Mouse (Mus musculus): Measurements from ENCODE around the gene Nucks1. TPM values are rescaled to one million over a fixed set of nuclear protein-coding genes. Genes with fewer than 3 reads are reported as not detected.
"Not testable (repeated sequence)": the region's sequence is repeated elsewhere in the genome, so short reads cannot be mapped to it uniquely, and the experiment has no call there.

Nucks1 gene
- total RNA-seq (2021): 100 to 1,000 TPM; 148 to 157 TPM
- long read RNA-seq, experiment 1, full-length matches to known transcripts: 24 of 34 reads
- long read RNA-seq, experiment 1, partial matches to known transcripts: 1 of 34 reads
- long read RNA-seq, experiment 1, other reads (novel, unspliced or antisense): 9 of 34 reads
- long read RNA-seq, experiment 2, full-length matches to known transcripts: 21 of 27 reads
- long read RNA-seq, experiment 2, partial matches to known transcripts: 1 of 27 reads
- long read RNA-seq, experiment 2, other reads (novel, unspliced or antisense): 5 of 27 reads

DNA sequence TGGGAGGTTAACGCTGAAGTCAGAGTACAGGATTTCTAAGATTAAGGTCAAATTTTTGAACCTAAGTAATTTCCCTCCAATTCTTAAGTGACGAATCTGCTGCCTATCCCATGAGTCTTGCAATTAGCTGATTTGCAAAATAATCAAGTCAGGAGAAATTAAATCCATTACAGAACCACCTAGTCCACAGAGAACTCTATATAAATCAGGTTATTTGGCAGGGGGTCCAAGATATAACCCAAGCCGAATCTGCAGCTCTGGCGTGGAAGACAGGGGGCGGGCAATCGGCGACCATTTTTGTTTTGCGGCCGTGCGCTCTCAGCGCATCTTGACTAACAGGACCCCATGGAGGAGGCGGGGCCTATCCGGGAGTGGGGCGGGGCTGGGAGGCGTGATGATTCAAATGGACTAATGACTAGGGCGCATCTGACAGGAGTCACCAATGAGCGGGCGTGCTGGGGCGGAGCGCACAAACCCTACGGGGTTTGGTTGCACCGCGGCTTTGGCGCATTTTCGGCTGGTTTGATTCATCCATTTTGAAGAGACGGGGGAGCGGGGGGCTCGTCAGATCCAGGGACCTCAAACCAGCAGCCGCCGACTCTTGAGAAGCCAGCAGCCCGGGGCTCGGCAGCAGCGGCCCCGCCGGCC lies at the start of gene Nucks1:
Nucks1 (plus strand) TSS at position 534 of the 648 bp plus-strand sequence.
- peak; percentile 99 for DNase-seq (ENCODE audit: low spot score in 2 of 2)

DNA sequence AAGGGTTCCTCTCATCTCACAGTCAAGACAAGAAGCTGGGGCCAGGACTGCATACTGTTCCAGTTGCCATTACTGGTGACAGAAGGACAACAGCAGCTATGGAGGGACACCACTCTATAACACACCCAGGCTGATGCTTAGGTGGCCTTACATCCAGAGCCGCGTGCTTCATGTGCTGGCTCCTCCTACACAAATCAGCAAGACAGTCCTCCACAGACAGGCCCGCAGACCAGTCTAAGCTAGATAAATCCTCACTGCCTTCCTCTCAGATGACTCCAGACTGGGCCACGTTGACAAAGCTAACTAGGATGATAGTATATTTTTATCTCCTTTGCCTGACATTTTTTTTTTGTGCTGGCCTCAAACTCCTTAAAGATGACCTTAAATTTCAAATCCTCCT lies 48.5 kb upstream of the Nucks1 start:
- DNase-seq (ENCODE audit: low spot score in 2 of 2): no peak

DNA sequence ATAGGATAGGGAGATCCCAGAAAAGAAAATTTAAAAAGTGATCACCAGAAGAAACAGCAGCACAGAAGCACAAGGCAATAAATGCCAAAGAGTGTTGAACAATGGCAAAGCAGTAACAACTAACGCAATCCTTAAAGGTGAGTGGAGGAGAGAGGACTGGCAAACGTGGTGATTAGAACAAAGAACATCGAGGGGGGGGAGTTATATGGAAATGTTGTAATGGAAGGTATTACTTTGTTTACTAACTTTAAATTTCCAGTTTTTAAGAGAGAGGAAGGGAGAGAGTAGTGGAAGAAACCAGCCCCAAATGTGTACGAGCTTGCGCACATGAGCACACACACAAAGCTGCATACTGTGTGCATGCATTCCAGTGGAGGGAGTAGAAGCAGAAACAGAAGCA lies 44.7 kb upstream of the Nucks1 start:
- DNase-seq (ENCODE audit: low spot score in 2 of 2): no peak

DNA sequence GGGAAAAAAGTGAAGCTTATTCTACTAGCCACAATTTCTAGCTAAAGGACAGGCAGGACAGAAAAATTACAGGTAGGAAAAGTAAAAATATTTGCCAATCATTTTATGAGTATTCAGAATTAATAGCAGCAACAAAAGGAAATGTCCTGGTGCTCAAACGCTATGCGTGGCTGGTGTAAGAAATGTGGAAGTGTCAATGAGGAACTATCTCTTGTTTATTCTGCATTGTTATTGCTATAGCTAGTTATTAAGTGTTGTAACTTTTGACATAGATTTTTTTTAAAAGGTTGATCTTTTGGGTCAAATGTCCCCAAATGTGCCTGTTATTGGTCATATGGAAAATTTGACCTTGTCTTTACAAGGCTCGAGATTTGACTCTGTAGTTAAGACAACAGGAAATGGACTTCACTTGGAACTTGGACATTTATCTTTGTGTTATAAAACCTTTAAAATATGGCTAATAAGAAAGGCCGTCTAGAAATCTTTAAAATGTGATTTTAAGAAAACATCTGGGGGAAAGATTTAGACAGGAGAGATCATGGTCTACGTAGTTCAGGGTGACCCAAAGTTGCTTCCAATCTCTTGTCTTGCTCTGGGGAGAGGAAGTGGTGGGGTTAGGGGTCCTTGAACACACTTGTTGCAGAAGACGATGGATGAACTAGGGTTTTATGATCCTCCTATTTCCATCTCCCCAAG lies 43.9 kb upstream of the Nucks1 start:
- no peak for DNase-seq (ENCODE audit: low spot score in 2 of 2)

DNA sequence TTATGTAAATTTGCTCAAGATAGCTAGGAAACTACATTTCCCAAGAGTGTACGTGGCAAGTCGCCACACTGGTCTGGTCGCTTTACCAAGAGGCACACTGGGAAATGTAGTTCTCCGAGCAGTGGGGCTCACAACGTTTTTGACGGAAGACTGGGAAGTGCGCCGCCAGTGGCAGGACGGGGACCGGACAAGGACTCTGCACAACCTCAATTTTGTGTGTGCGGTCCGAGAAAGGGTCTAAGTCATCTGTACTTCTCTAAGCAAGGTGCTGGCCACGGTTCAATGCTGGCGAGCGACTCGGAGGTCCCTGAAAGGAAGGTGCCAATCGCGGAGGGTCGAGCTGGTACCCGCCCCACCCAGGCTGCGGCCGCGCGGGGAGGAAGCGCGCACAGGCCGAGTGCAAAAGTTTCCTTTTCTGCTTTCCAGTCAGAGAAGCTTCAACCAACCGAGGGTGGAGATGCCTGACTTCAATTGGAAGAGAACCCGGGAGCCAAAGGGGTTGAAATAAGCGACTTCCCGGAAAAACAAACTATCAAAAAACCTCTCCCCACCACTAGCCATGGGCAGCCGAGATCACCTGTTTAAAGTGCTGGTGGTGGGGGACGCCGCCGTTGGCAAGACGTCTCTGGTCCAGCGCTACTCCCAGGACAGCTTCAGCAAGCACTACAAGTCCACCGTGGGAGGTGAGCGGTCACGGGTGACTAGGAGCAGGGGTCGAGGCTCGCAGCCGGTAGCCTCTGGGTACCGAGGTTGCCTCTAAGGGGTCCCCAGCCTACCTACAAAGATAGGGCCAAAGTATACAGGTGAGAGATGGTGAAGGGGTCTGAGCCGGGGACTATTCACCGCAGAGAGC lies 43.0 kb upstream of the Nucks1 start, which contains the start of gene Rab29:
Rab29 (plus strand) TSS at position 132 of the 853 bp plus-strand sequence.
- DNase-seq (ENCODE audit: low spot score in 2 of 2): peak; percentile 88 to 91

DNA sequence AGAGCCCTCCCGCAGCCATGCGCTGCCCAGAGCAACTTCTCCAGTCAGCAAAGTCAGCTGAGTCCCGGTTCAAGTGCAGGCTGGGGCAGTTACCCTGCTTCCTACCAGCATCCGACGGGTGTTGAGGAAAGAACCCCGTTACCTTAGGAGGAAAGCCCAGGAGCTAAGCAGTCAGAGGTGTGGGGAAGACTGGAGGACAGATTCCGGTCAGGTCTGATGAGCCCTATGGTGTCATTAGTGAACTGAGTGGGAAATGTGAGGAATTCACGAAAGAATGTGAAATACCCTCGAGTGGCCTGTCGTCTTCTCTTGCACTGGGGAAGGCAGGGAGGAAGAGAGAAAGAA lies 42.4 kb upstream of the Nucks1 start:
- DNase-seq (ENCODE audit: low spot score in 2 of 2): no peak

DNA sequence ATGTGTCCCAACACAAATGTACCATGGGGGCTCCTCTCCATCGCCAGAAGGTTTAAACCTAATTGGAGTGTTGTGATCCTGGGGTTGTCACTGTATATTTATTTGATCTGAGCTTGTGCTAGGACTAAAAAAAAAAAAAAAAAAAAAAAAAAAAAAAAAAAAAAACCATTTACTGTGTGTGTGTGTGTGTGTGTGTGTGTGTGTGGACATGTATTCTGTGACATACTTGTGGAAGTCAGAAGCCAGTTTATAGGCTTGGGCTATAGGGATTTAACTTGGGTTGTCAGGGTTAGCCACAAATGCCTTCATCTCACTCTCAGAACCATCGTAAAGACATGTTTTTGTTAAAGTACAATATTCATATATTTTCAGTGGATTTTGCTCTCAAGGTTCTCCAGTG lies 40.8 kb upstream of the Nucks1 start:
- no peak for DNase-seq (ENCODE audit: low spot score in 2 of 2)

DNA sequence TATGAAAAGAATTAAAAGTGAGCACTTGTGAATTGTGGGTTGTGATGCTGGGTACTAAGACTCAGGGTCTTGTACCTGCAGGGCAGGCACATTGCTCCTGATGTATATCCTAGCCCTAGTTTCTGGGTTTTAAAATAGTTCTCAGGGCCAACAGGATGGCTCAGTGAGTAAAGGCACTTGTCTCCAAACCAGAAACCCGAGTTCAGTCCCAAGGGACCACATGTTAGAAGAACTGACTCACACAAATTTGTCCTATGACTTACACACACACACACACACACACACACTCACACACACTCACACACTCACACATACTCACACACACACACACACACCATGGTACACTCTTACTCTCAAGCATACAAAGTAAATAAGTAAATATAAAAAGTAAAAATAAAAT lies 37.5 kb upstream of the Nucks1 start:
- no peak for DNase-seq (ENCODE audit: low spot score in 2 of 2)

DNA sequence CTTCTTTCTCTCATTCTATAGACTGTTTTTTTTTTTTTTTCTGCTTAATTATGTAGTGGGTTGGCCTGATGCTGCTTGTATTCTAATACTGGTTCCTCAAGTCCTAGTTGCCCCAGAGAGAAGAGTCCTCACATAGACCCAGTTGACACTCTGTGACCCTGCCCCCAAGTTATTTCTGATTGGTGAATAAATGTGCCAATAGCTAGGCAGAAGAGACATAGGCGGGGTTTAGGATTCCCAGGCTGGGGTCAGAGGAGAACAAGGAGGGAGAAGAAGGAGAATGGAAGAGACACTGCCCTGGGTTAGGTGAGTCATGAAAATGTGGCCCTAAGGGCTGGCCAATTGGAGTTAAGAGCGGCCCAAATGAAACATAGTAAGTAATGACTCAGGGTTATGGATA lies 30.5 kb upstream of the Nucks1 start:
- no peak for DNase-seq (ENCODE audit: low spot score in 2 of 2)

DNA sequence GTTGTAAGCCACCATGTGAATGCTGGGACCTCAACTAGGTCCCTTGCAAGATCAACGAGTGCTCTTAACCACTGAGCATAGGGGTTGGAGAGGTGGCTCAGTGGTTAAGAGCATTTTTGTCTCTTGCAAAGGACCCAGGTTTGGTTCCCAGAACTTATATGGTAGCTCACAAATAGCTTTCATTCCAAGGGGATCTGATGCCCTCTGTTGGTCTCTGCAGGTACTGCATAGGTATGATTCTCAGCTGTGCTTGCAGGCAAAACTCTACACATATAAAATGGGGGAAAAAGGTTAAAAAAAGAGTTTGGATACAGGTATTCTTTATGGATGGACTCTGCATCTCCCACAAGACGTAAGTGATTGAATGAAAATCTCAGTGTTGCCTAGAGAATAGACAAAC lies 27.5 kb upstream of the Nucks1 start:
- DNase-seq (ENCODE audit: low spot score in 2 of 2): no peak

DNA sequence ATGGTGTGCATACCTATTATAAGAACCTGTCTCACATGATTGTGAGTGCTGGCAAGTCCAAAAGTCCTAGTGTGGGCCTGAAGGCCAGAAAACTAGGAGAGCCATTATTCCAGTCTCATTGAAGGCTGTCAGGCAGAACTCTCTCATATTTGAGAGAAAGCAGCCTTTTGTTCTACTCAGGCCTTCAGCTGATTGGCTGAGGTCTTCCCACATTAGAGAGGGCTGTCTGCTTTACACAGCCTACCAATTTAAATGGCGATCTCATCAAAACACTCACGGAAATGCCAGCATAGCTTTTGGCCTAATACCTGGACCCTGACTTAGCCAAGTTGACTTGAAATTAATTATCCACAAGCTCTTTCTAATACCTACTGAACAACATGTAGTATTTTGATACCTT lies 24.2 kb upstream of the Nucks1 start:
- DNase-seq (ENCODE audit: low spot score in 2 of 2): no peak

DNA sequence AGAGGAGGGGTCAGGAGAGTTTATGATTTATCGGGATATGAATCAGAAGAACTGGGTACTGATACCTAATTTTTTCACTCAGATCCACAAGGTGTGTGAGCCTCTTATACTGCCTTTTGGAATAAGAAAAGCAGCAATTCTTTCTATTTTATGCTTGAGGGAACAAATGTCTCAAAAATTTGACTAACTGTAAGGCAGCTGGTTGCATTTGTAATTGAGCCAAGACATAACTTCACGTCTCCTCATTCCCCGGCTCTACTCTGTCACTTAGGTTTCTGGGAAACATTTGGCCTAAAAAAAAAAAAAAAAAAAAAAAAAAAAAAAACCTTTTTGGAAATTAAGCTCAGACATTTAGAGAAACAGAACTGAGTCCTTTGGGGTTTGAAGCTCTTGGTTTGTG lies 23.7 kb upstream of the Nucks1 start:
- no peak for DNase-seq (ENCODE audit: low spot score in 2 of 2)

DNA sequence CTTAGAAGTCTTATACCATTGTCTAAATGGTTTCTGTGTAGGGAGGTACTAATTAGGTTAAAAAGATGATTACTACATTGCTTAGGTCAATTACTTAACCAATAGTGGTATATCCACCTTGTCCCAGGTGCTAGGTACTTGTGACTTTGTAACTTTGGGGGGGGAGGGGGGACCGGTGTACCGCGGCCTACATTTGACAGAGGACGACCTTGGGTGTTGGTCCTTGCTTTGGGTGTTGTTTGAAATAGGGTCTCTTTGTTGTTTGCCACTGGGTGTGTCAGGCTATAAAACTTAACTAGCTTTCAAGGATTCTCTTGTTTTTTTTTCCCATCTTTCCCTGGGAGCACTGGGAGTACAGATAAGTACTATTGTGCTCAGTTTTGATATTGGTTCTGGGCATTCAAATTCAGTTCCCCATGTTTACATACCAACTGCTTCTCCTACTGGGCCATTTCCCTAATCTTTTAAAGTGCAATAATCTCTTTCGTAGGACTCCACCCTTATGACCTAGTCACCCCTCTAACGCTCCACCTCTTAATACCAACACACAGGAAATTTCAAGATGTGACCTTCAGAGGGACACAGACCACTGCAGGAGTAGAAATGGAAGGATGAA lies 20.2 kb upstream of the Nucks1 start:
- DNase-seq (ENCODE audit: low spot score in 2 of 2): no peak

DNA sequence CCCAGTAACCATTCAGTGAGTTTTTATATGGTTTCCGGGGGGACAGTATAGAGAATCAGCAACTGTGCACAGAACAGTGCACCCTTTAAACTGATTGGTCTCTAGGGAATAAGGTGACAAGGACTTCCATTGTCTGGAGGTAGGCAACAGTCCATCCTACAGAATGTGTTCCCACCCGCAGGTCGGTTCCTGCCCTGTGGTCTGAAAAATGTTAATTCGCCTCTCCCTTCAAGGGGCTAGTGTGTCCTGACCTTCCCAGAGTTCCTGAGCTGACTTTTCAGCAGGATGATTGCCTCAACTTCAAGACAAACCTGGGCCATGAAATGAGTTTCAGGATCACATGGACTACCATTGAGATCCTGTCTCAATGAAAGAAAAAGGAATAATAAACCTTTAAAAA lies 18.9 kb upstream of the Nucks1 start:
- no peak for DNase-seq (ENCODE audit: low spot score in 2 of 2)

DNA sequence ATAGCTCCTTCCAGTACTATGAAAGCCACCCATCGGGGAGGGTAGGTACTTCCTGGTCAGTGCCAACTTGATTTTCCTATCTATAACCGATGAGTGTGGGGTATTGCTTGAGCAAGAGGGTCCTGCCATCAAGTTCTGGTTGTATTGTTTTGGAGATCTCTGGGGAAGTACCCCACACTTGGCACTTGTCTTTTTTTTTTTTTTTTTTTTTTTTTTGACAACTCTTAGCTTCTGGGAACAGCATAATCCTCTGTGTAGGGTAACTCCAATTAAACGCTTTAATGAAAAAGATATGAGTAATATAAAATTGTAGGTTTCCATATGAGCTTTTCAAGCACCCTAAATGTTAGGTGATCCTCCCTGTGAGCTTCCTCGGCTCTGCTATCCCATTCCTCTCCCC lies 7.7 kb upstream of the Nucks1 start:
- DNase-seq (ENCODE audit: low spot score in 2 of 2): no peak

DNA sequence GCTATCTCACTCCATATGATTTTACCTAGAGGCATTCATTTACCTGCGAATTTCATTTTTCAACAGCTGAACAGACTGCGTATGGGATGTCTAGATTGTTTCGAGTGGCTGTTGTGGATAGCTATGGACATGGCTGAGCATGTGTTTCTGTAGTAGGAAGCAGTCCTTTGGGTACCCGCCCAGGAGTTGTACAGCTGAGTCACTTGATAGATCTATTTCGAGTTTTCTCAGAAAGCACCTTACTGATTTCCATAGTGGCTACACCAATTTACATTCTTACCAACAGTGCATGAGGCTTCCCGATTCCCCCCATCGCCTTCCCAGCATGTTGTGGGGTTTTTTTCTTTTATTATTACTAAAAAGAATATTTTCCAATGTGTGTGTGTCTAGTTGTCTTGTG lies 7.1 kb upstream of the Nucks1 start:
- no peak for DNase-seq (ENCODE audit: low spot score in 2 of 2)

DNA sequence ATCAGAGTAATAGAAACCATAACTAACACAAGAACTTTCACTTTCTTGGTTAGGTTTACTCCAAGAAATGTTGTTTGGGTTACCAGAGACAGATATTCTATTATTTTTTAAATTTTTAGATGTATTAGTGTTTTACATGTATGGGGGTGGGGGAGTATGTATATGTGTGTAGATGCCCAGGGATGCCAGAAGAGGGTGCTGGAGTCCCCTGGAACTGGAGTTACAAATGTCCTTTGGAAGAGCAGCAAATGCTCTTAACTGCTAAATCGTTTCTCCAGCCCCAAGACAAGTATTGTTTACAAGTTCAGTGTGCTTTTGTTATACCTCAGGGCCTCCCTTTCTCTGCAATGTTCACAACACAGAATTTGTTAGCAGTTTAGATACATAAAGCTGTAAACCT lies 4.8 kb upstream of the Nucks1 start:
- DNase-seq (ENCODE audit: low spot score in 2 of 2): no peak

DNA sequence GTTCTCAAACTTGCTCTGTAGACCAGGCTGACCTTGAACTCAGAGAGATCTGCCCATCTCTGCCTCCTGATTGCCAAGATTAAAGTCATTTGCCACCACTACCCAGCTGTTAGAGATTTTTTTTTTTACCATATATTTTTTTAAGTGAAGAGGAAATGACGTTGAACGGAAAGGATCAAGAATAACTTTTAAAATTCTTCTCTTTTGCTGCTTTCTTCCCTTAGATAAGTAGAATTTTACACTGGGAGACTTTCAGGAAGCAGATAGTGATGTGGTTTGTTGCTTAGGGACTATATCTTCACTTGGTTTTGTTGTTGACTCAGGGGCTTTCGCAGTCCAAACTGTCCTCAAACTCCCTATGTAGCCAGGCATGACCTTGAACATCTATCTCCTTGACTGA lies 1.9 kb upstream of the Nucks1 start:
- DNase-seq (ENCODE audit: low spot score in 2 of 2): no peak

DNA sequence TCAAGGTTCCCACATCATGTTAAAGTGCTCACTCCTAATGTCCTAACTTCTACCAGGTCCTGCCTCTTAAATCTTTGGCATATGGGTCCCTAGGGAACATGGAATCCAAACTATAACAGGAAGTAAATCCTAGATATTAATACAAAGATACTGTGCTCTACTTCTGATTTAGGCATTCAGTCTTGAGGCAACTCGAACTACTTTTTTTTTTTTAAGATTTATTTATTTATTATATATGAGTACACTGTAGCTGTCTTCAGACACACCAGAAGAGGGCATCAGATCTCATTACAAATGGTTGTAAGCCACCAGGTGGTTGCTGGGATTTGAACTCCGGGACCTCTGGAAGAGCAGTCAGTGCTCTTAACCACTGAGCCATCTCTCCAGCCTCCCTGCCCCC lies 1.1 kb upstream of the Nucks1 start:
- not testable (repeated sequence) for DNase-seq (ENCODE audit: low spot score in 2 of 2)

DNA sequence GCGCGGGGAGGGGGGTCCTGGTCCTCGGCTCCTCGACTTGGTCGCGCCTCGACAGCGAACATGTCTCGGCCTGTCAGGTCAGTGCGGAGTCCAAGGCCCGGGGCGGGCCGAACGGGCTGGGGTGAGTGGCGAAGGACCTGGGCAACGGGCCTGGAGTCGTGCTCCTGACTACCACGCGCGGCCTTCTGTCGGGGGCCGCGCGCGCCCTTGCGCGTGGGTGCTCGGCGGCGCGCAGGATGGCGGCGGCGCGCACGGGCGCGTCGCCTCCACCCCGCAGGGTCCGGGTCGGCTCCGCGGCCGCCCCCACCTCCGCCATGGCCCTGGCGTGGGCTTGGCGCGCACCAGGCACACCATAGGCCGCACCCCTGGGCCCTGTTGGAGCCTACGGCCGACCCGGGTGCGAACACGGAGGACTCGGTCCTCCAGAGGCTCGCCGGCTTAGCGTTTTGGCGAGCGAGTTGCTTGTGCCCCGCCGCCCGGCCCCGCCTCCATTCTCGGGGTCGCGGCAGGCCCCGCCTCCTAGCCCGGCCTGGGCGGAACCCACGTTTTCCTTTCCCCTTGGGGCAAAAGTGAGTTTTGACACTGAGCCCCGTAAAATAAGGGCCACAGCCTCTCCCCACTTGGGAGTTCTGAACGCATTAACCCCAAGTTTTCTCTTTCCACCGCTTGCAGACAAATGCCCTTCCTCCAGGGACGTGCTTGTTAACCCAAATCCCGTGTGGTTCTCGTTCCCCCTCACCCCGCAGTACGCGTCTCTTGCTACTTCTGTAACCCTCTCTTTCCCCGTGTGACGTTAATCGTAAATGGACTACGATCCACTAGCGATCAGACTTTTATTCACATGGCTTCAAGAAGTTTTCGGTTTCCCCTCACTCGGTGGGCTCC lies 582 bp downstream of the Nucks1 start:
- DNase-seq (ENCODE audit: low spot score in 2 of 2): peak; percentile 52 to 65
